ENCODE assay signal across 16 mouse cellular contexts in the genomic region with DNA sequence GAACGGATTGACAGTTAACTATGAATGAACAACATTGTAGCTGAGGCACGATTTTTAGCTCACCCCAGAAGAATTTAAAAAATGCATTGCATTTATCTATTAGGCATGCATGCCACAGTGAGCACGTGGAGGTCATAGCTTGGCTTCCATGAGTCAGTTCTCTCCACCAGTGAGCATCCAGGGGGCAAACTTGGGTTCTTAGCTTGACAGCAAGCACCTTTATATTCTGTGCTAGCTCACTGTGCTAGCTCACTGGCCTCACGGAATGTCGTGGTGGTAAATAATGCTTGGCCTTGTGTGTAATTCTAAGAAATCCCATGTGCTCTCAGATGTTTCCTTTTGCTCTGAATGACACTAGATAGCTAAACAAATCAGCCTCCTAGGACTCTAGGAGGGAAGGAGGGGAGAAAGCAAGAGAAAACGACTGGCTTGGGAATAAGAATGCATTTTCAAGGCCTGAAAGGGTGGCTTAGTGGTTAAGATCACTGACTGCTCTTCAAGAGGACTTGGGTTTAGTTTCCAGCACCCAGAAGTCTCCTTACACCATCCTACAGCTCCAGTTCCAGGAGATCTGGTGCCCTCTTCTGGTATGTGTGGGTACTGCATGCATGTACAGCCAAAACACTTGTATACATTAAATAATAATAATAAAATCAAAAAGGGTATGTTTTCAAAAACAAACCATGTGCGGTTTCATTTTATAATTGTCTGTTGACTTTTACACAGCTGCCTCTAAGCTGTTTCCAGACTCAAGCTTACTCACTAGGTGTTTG.
DNase-seq lines count a peak whose midpoint lies in the region; ATAC-seq and TF ChIP-seq lines count a peak whose summit lies in the region.
"Had no signal": no experiment of that assay in that cellular context is flagged by ENCODE, and none has a peak within 500 bp of the region (broad histone marks: within the 10 kb centered on the region; RNA-seq: fewer than 3 reads in every experiment).

No protein-coding gene starts in this region.

- no peak for ATAC-seq in CD4-positive, CD25-positive, alpha-beta regulatory T cell, adult 4 months
- no peak for ATAC-seq in megakaryocyte-erythroid progenitor cell, adult 5-6 weeks (replicated peaks; ENCODE audit: low FRiP score, low TSS enrichment, poor library complexity, severe bottlenecking)
- ATAC-seq: forebrain, embryonic 16.5 days; hindbrain, embryonic 16.5 days had no signal

- H3K9ac ChIP-seq in ES-E14 (ENCODE audit: insufficient read depth, low read depth, low read length, poor library complexity, severe bottlenecking): no peak overlapping the region
- H3K9ac ChIP-seq: limb, embryonic 13.5 days; neural tube, embryonic 13.5 days had no signal

- peak; percentile 52 for TF ChIP-seq CTCF in left cerebral cortex, adult 2 months (IDR thresholded peaks at IDR 0.05)

- in situ Hi-C loops in ES-E14 (cut with MboI; ENCODE audit: low sequenced_read_pairs in 2 of 2, unreplicated experiment in 2 of 2): loop anchor here in 1 of 2 experiments (10.0 kb wide), 1 partner anchor 646 kb away; no protein-coding TSS in a partner anchor

- no peaks in the 10 kb centered on the region for H3K4me1 ChIP-seq in ES-E14 (ENCODE audit: control insufficient read depth in 2 of 2, insufficient read depth in 2 of 2, low read length in 2 of 2, poor library complexity in 1 of 2)
- H3K4me1 ChIP-seq: limb, embryonic 13.5 days; megakaryocyte, embryonic 14.5 days; neural tube, embryonic 13.5 days had no signal

- peak; percentile 1 for DNase-seq in CD4-positive, CD25-positive, alpha-beta regulatory T cell, adult 2 months (ENCODE audit: low read depth, low spot score)
- no peak for DNase-seq in left cerebral cortex, adult 2 months (ENCODE audit: extremely low spot score in 1 of 2, low spot score in 2 of 2)
- DNase-seq in left cerebral cortex, adult 11 months (ENCODE audit: low spot score): no peak
- peak; percentile 13 for DNase-seq in ES-E14 (ENCODE audit: low read depth, low spot score)
- DNase-seq in embryo, embryonic 9.5 days (ENCODE audit: extremely low spot score): peak; percentile 4
- no peak for DNase-seq in spleen, postnatal 4 days (ENCODE audit: low spot score in 2 of 2)
- DNase-seq: heart, adult 18-20 months; layer of hippocampus, adult 9-11 months; right cerebral cortex, postnatal 14 days had no signal

- no peak overlapping the region for H3K27ac ChIP-seq in left cerebral cortex, adult 2 months
- H3K27ac ChIP-seq in ES-E14 (ENCODE audit: insufficient read depth, low read depth, low read length, poor library complexity, severe bottlenecking): no peak overlapping the region
- H3K27ac ChIP-seq: limb, embryonic 13.5 days; neural tube, embryonic 13.5 days had no signal

- no peak overlapping the region for H3K4me3 ChIP-seq in left cerebral cortex, adult 2 months
- no peak overlapping the region for H3K4me3 ChIP-seq in ES-E14 (ENCODE audit: insufficient read depth in 1 of 2, low read depth in 1 of 2, low read length in 2 of 2, poor library complexity in 1 of 2, severe bottlenecking in 1 of 2)
- H3K4me3 ChIP-seq: limb, embryonic 13.5 days; megakaryocyte, embryonic 14.5 days; neural tube, embryonic 13.5 days had no signal

- no peaks in the 10 kb centered on the region for H3K9me3 ChIP-seq in ES-E14 (ENCODE audit: control insufficient read depth, insufficient read depth, low read depth, low read length)

- intact Hi-C loops in left cerebral cortex, adult 2 months (cut with DNase I): no loop called here

- no peaks in the 10 kb centered on the region for H3K36me3 ChIP-seq in ES-E14 (ENCODE audit: control insufficient read depth, insufficient read depth, low read length, poor library complexity, severe bottlenecking)
- H3K36me3 ChIP-seq: limb, embryonic 13.5 days; neural tube, embryonic 13.5 days had no signal

TF ChIP-seq in ES-E14, 5 proteins besides CTCF, POLR2A, EP300 and RAD21:
- TF ChIP-seq ZC3H11A (IDR thresholded peaks at IDR 0.05; ENCODE audit: borderline replicate concordance, low read depth, low read length) (peak; percentile 81), CHD2 (IDR thresholded peaks at IDR 0.05; ENCODE audit: low read depth, low read length) (no peak)

Comparison
In these comparisons a context has a peak if more than half of its experiments do, and no peak if none do; other contexts are left out.
1. DNase-seq: peak in CD4-positive, CD25-positive, alpha-beta regulatory T cell, adult 2 months (single experiment), ES-E14 (single experiment) and embryo, embryonic 9.5 days (single experiment); none in left cerebral cortex, adult 2 months (0 of 2), left cerebral cortex, adult 11 months (single experiment) and spleen, postnatal 4 days (0 of 2).